Mouse (Mus musculus) B cell, adult 2 months (primary cell): ENCODE data around the gene Cfap44.

Experiments
- DNase-seq, 2 experiments: peaks; one replicate each; pipeline ENCODE4 v3.0.0; 2022

The Cfap44 gene

GRCm38 (mm10) chr16:44496971-44497464 lies 102.4 kb downstream of the Cfap44 start:
- DNase-seq: no peak

- DNase-seq: no peak
These were observed 103.9 kb downstream of the Cfap44 start for GRCm38 (mm10) chr16:44498447-44498846.

- no peak for DNase-seq
These were observed 107.2 kb downstream of the Cfap44 start for GRCm38 (mm10) chr16:44501783-44502182.

- no peak for DNase-seq
These were observed 107.7 kb downstream of the Cfap44 start for GRCm38 (mm10) chr16:44502325-44502724.

- DNase-seq: no peak
These were observed 108.4 kb downstream of the Cfap44 start for GRCm38 (mm10) chr16:44502895-44503575.

GRCm38 (mm10) chr16:44505243-44505642 lies 110.6 kb downstream of the Cfap44 start:
- DNase-seq: no peak

GRCm38 (mm10) chr16:44507027-44507929 lies 112.7 kb downstream of the Cfap44 start:
- DNase-seq: no peak

GRCm38 (mm10) chr16:44508025-44508424 lies 113.4 kb downstream of the Cfap44 start:
- DNase-seq: no peak

- DNase-seq: no peak
These were observed 114.2 kb downstream of the Cfap44 start for GRCm38 (mm10) chr16:44508772-44509171.

- DNase-seq: no peak
These were observed 115.1 kb downstream of the Cfap44 start for GRCm38 (mm10) chr16:44509458-44510344.

- DNase-seq: no peak
These were observed 116.1 kb downstream of the Cfap44 start for GRCm38 (mm10) chr16:44510521-44511213.

- no peak for DNase-seq
These were observed 121.9 kb downstream of the Cfap44 start for GRCm38 (mm10) chr16:44516498-44516897.

- no peak for DNase-seq
These were observed 129.0 kb downstream of the Cfap44 start for GRCm38 (mm10) chr16:44523595-44523994.

- no peak for DNase-seq
These were observed 131.4 kb downstream of the Cfap44 start for GRCm38 (mm10) chr16:44526044-44526443.

GRCm38 (mm10) chr16:44526689-44527088 lies 132.1 kb downstream of the Cfap44 start:
- DNase-seq: no peak

- DNase-seq: no peak
These were observed 132.8 kb downstream of the Cfap44 start for GRCm38 (mm10) chr16:44527218-44527905.

GRCm38 (mm10) chr16:44528955-44529354 lies 134.4 kb downstream of the Cfap44 start:
- DNase-seq: no peak

- no peak for DNase-seq
These were observed 135.1 kb downstream of the Cfap44 start for GRCm38 (mm10) chr16:44529691-44530090.

GRCm38 (mm10) chr16:44530191-44530590 lies 135.6 kb downstream of the Cfap44 start:
- no peak for DNase-seq

- no peak for DNase-seq
These were observed 136.2 kb downstream of the Cfap44 start for GRCm38 (mm10) chr16:44530829-44531228.

- DNase-seq: no peak
These were observed 136.7 kb downstream of the Cfap44 start for GRCm38 (mm10) chr16:44531239-44531797.
